Mouse (Mus musculus) CH12.LX (cell line): ENCODE results near the gene Ythdf1.

Source experiments
- BHLHE40 ChIP-seq: IDR thresholded peaks from 2 replicates; pipeline ENCODE4 v1.6.1; 2011; ENCODE audit warnings: mild to moderate bottlenecking, low read depth, low read length, improper control_type of control experiment
- CTCF ChIP-seq, 2 experiments: IDR thresholded peaks in 1 of 2; conservative IDR thresholded peaks in 1 of 2; 2 replicates each; pipeline ENCODE4 v1.5.1; 2011 to 2012; ENCODE audit warnings: low read depth in 2 of 2, low read length in 2 of 2, improper control_type of control experiment in 1 of 2, inconsistent platforms in 1 of 2, mild to moderate bottlenecking in 1 of 2, moderate library complexity in 1 of 2
- ELF1 ChIP-seq: IDR thresholded peaks from 2 replicates; pipeline ENCODE4 v1.6.1; 2014; ENCODE audit warnings: low read depth, mild to moderate bottlenecking, inconsistent platforms, low read length, improper control_type of control experiment
- EP300 ChIP-seq: IDR thresholded peaks from 2 replicates; pipeline ENCODE4 v1.6.1; 2011; ENCODE audit warnings: low read length, improper control_type of control experiment
- TCF12 ChIP-seq: IDR thresholded peaks from 2 replicates; pipeline ENCODE4 v1.6.1; 2014; ENCODE audit warnings: low read depth, mild to moderate bottlenecking, inconsistent platforms, low read length, improper control_type of control experiment
- USF1 ChIP-seq: IDR thresholded peaks from 2 replicates; pipeline ENCODE4 v1.6.1; 2014; ENCODE audit warnings: low read depth, mild to moderate bottlenecking, inconsistent platforms, low read length, improper control_type of control experiment

GRCm38 (mm10) chr2:180915886-180916433 lies 4.8 kb downstream of the Ythdf1 start:
- TF ChIP-seq ELF1 (no peak), TCF12 (no peak), BHLHE40 (no peak), CTCF (conservative IDR thresholded peaks at IDR 0.05 in 1 of 2, IDR thresholded peaks at IDR 0.05 in 1 of 2; ENCODE audit: low read depth in 2 of 2, low read length in 2 of 2) (no peak), USF1 (no peak), EP300 (no peak)
